Mouse (Mus musculus) adrenal gland, postnatal 10 days (tissue): ENCODE data around the gene Zscan4d. TPM values are rescaled to one million over a fixed set of nuclear protein-coding genes. Genes with fewer than 3 reads are reported as not detected.
"Not testable (repeated sequence)": the region's sequence is repeated elsewhere in the genome, so short reads cannot be mapped to it uniquely, and the experiment has no call there.

Experiments
- DNase-seq: peaks from one replicate; pipeline ENCODE4 v3.0.0; 2021; ENCODE audit warnings: mixed read lengths
- long read RNA-seq, 2 experiments: library from polyadenylated mRNA; stranded (forward); transcript quantifications; one replicate each; pipeline ENCODE4 v2.0.0; 2021
- total RNA-seq, 2 experiments: library from RNA; stranded (reverse); gene quantifications; 2 replicates each; pipeline ENCODE4 v1.2.3; 2021

Zscan4d gene
- total RNA-seq = not detected
- long read RNA-seq, experiment 1 = 0 reads
- long read RNA-seq, experiment 2 = 0 reads

GRCm38 (mm10) chr7:11166059-11166458 is at the start of gene Zscan4d:
Gene Zscan4d (minus strand): TSS chr7:11166159.
- not testable (repeated sequence) for DNase-seq

GRCm38 (mm10) chr7:11158036-11158435 is 7.9 kb downstream of the Zscan4d start:
- DNase-seq = peak; percentile 2

Other genes with a start within 250 kb of the Zscan4d start
- not detected for gene Zscan4c, start 160.4 kb downstream of the Zscan4d start, total RNA-seq
- not detected for gene Zscan4-ps1, start 96.5 kb downstream of the Zscan4d start, total RNA-seq
- gene Zscan4e, start 144.5 kb upstream of the Zscan4d start, total RNA-seq = not detected
- not detected for gene Zscan4f, start 231.8 kb upstream of the Zscan4d start, total RNA-seq